Mouse (Mus musculus): ENCODE measurements around the gene Ice1. TPM values are rescaled to one million over a fixed set of nuclear protein-coding genes. Genes with fewer than 3 reads are reported as not detected.

The Ice1 gene
- polyA plus RNA-seq, 1 experiment from 2014 or later, result 19.5 TPM

- 66% methylated on average over 3 of the region's 3 CpGs for WGBS
- ATAC-seq (ENCODE audit: insufficient number of reproducible peaks, insufficient read depth, low FRiP score, low read depth), result no peak
- H3K36me3 ChIP-seq (ENCODE audit: control insufficient read depth, insufficient read depth, low read length), result no peaks in the 10 kb centered on the region
Measured at GRCm38 (mm10) chr13:70639639-70640038, 2.2 kb upstream of the Ice1 start.

GRCm38 (mm10) chr13:70637662-70638291, 343 bp upstream of the Ice1 start:
- peak overlapping the region; percentile 77 for H3K4me2 ChIP-seq (ENCODE audit: low read length)
- H3K9me3 ChIP-seq (ENCODE audit: control insufficient read depth, low read length), result no peaks in the 10 kb centered on the region
- no peaks in the 10 kb centered on the region for H3K36me3 ChIP-seq (ENCODE audit: control insufficient read depth, insufficient read depth, low read length)
- H3K9ac ChIP-seq (ENCODE audit: low read length), result peak overlapping the region; percentile 92
- peak; percentile 90 for ATAC-seq (ENCODE audit: insufficient number of reproducible peaks, insufficient read depth, low FRiP score, low read depth)
- H3K4me3 ChIP-seq (ENCODE audit: control insufficient read depth in 1 of 2, insufficient read depth in 1 of 2, low read depth in 1 of 2, low read length in 2 of 2), result peak overlapping the region; percentile 78 to 97
- peak overlapping the region; percentile 95 to 98 for H3K27ac ChIP-seq (replicated peaks in 1 of 2; ENCODE audit: control insufficient read depth in 1 of 2, insufficient read depth in 1 of 2, low read depth in 2 of 2, low read length in 2 of 2)
- under 1% methylated on average over 42 of the region's 42 CpGs for WGBS
- no peaks in the 10 kb centered on the region for H3K27me3 ChIP-seq (ENCODE audit: control insufficient read depth, insufficient read depth, low read length)
- peaks cover 13 to 27% of the 10 kb centered on the region in 2 experiments for H3K4me1 ChIP-seq (ENCODE audit: control insufficient read depth in 2 of 2, insufficient read depth in 2 of 2, low read length in 2 of 2)

More at GRCm38 (mm10) chr13:70639639-70640038, 2.2 kb upstream of the Ice1 start:
- Histone ChIP-seq H3K27ac (replicated peaks in 1 of 2; ENCODE audit: control insufficient read depth in 1 of 2, insufficient read depth in 1 of 2, low read depth in 2 of 2, low read length in 2 of 2) (0 out of 4 replicates have a peak overlapping the region, but pooled peaks of 1 of the 2 experiments have one; percentile 3), H3K4me2 (ENCODE audit: low read length) (no peak overlapping the region), H3K4me3 (ENCODE audit: control insufficient read depth in 1 of 2, insufficient read depth in 1 of 2, low read depth in 1 of 2, low read length in 2 of 2) (no peak overlapping the region), H3K9me3 (ENCODE audit: control insufficient read depth, low read length) (no peaks in the 10 kb centered on the region), H3K4me1 (ENCODE audit: control insufficient read depth in 2 of 2, insufficient read depth in 2 of 2, low read length in 2 of 2) (peaks cover 13 to 21% of the 10 kb centered on the region in 2 experiments), H3K9ac (ENCODE audit: low read length) (no peak overlapping the region), H3K27me3 (ENCODE audit: control insufficient read depth, insufficient read depth, low read length) (no peaks in the 10 kb centered on the region)

GRCm38 (mm10) chr13:70636706-70637105, 728 bp downstream of the Ice1 start:
- Histone ChIP-seq H3K4me2 (ENCODE audit: low read length) (peak overlapping the region; percentile 77), H3K27me3 (ENCODE audit: control insufficient read depth, insufficient read depth, low read length) (no peaks in the 10 kb centered on the region)
- 21% methylated on average over 10 of the region's 10 CpGs for WGBS

GRCm38 (mm10) chr13:70635591-70635990, 1.8 kb downstream of the Ice1 start:
- Histone ChIP-seq H3K27me3 (ENCODE audit: control insufficient read depth, insufficient read depth, low read length) (no peaks in the 10 kb centered on the region), H3K4me2 (ENCODE audit: low read length) (no peak overlapping the region)

More at GRCm38 (mm10) chr13:70636706-70637105, 728 bp downstream of the Ice1 start:
- Histone ChIP-seq H3K27ac (replicated peaks in 1 of 2; ENCODE audit: control insufficient read depth in 1 of 2, insufficient read depth in 1 of 2, low read depth in 2 of 2, low read length in 2 of 2) (no peak overlapping the region), H3K9me3 (ENCODE audit: control insufficient read depth, low read length) (no peaks in the 10 kb centered on the region), H3K4me1 (ENCODE audit: control insufficient read depth in 2 of 2, insufficient read depth in 2 of 2, low read length in 2 of 2) (peaks cover 13 to 27% of the 10 kb centered on the region in 2 experiments), H3K4me3 (ENCODE audit: control insufficient read depth in 1 of 2, insufficient read depth in 1 of 2, low read depth in 1 of 2, low read length in 2 of 2) (peak overlapping the region; percentile 78 to 97), H3K36me3 (ENCODE audit: control insufficient read depth, insufficient read depth, low read length) (no peaks in the 10 kb centered on the region), H3K9ac (ENCODE audit: low read length) (peak overlapping the region; percentile 92)
- ATAC-seq (ENCODE audit: insufficient number of reproducible peaks, insufficient read depth, low FRiP score, low read depth), result no peak

GRCm38 (mm10) chr13:70626416-70626815, 11.0 kb downstream of the Ice1 start:
- ATAC-seq (ENCODE audit: insufficient number of reproducible peaks, insufficient read depth, low FRiP score, low read depth), result no peak
- H3K4me2 ChIP-seq (ENCODE audit: low read length), result no peak overlapping the region
- no peak overlapping the region for H3K27ac ChIP-seq (replicated peaks in 1 of 2; ENCODE audit: control insufficient read depth in 1 of 2, insufficient read depth in 1 of 2, low read depth in 2 of 2, low read length in 2 of 2)
- H3K9ac ChIP-seq (ENCODE audit: low read length), result no peak overlapping the region
- H3K4me1 ChIP-seq (ENCODE audit: control insufficient read depth in 2 of 2, insufficient read depth in 2 of 2, low read length in 2 of 2), result peaks cover 3 to 10% of the 10 kb centered on the region in 2 experiments; a peak in 3 of 4 replicates
- no peaks in the 10 kb centered on the region for H3K9me3 ChIP-seq (ENCODE audit: control insufficient read depth, low read length)
- peaks cover 11% of the 10 kb centered on the region; the same call in 1 of the 2 replicates for H3K36me3 ChIP-seq (ENCODE audit: control insufficient read depth, insufficient read depth, low read length)
- WGBS, result 76% methylated on average over 4 of the region's 4 CpGs
- H3K27me3 ChIP-seq (ENCODE audit: control insufficient read depth, insufficient read depth, low read length), result no peaks in the 10 kb centered on the region
- no peak overlapping the region for H3K4me3 ChIP-seq (ENCODE audit: control insufficient read depth in 1 of 2, insufficient read depth in 1 of 2, low read depth in 1 of 2, low read length in 2 of 2)

More at GRCm38 (mm10) chr13:70635591-70635990, 1.8 kb downstream of the Ice1 start:
- no peak for ATAC-seq (ENCODE audit: insufficient number of reproducible peaks, insufficient read depth, low FRiP score, low read depth)
- Histone ChIP-seq H3K4me1 (ENCODE audit: control insufficient read depth in 2 of 2, insufficient read depth in 2 of 2, low read length in 2 of 2) (peaks cover 13 to 27% of the 10 kb centered on the region in 2 experiments), H3K27ac (replicated peaks in 1 of 2; ENCODE audit: control insufficient read depth in 1 of 2, insufficient read depth in 1 of 2, low read depth in 2 of 2, low read length in 2 of 2) (no peak overlapping the region), H3K4me3 (ENCODE audit: control insufficient read depth in 1 of 2, insufficient read depth in 1 of 2, low read depth in 1 of 2, low read length in 2 of 2) (no peak overlapping the region), H3K9ac (ENCODE audit: low read length) (0 out of 2 replicates have a peak overlapping the region, but pooled peaks have one; percentile 6), H3K9me3 (ENCODE audit: control insufficient read depth, low read length) (no peaks in the 10 kb centered on the region), H3K36me3 (ENCODE audit: control insufficient read depth, insufficient read depth, low read length) (no peaks in the 10 kb centered on the region)
- 69% methylated on average over 2 of the region's 2 CpGs for WGBS

GRCm38 (mm10) chr13:70625665-70626064, 11.8 kb downstream of the Ice1 start:
- no peak for ATAC-seq (ENCODE audit: insufficient number of reproducible peaks, insufficient read depth, low FRiP score, low read depth)
- Histone ChIP-seq H3K4me2 (ENCODE audit: low read length) (no peak overlapping the region), H3K36me3 (ENCODE audit: control insufficient read depth, insufficient read depth, low read length) (peaks cover 19% of the 10 kb centered on the region), H3K4me1 (ENCODE audit: control insufficient read depth in 2 of 2, insufficient read depth in 2 of 2, low read length in 2 of 2) (peaks cover 3 to 10% of the 10 kb centered on the region in 2 experiments; a peak in 3 of 4 replicates), H3K9me3 (ENCODE audit: control insufficient read depth, low read length) (no peaks in the 10 kb centered on the region), H3K4me3 (ENCODE audit: control insufficient read depth in 1 of 2, insufficient read depth in 1 of 2, low read depth in 1 of 2, low read length in 2 of 2) (no peak overlapping the region), H3K27ac (replicated peaks in 1 of 2; ENCODE audit: control insufficient read depth in 1 of 2, insufficient read depth in 1 of 2, low read depth in 2 of 2, low read length in 2 of 2) (no peak overlapping the region), H3K9ac (ENCODE audit: low read length) (no peak overlapping the region), H3K27me3 (ENCODE audit: control insufficient read depth, insufficient read depth, low read length) (no peaks in the 10 kb centered on the region)
- 57% methylated on average over 1 of the region's 1 CpGs for WGBS

GRCm38 (mm10) chr13:70624445-70624844, 13.0 kb downstream of the Ice1 start:
- no peaks in the 10 kb centered on the region for H3K27me3 ChIP-seq (ENCODE audit: control insufficient read depth, insufficient read depth, low read length)
- H3K9me3 ChIP-seq (ENCODE audit: control insufficient read depth, low read length), result no peaks in the 10 kb centered on the region
- H3K4me2 ChIP-seq (ENCODE audit: low read length), result no peak overlapping the region
- no peak overlapping the region for H3K9ac ChIP-seq (ENCODE audit: low read length)
- peaks cover 31% of the 10 kb centered on the region for H3K36me3 ChIP-seq (ENCODE audit: control insufficient read depth, insufficient read depth, low read length)
- ATAC-seq (ENCODE audit: insufficient number of reproducible peaks, insufficient read depth, low FRiP score, low read depth), result no peak
- WGBS, result 91% methylated on average over 4 of the region's 4 CpGs
- H3K27ac ChIP-seq (replicated peaks in 1 of 2; ENCODE audit: control insufficient read depth in 1 of 2, insufficient read depth in 1 of 2, low read depth in 2 of 2, low read length in 2 of 2), result no peak overlapping the region
- H3K4me1 ChIP-seq (ENCODE audit: control insufficient read depth in 2 of 2, insufficient read depth in 2 of 2, low read length in 2 of 2), result peaks cover 3 to 10% of the 10 kb centered on the region in 2 experiments; a peak in 3 of 4 replicates
- H3K4me3 ChIP-seq (ENCODE audit: control insufficient read depth in 1 of 2, insufficient read depth in 1 of 2, low read depth in 1 of 2, low read length in 2 of 2), result no peak overlapping the region
